Mouse (Mus musculus): ENCODE results near the gene Susd4. TPM values are rescaled to one million over a fixed set of nuclear protein-coding genes. Genes with fewer than 3 reads are reported as not detected.

Gene Susd4
- total and polyA plus RNA-seq, 3 experiments, result not detected

- Histone ChIP-seq H3K4me3 (replicated peaks in 1 of 3; ENCODE audit: low read depth in 2 of 3, low read length in 2 of 3, poor library complexity in 1 of 3) (no peak overlapping the region), H3K4me2 (ENCODE audit: insufficient read depth, low read depth, poor library complexity, severe bottlenecking) (no peak overlapping the region), H3K27ac (ENCODE audit: insufficient read depth, low read depth) (no peak overlapping the region), H3K4me1 (ENCODE audit: control insufficient read depth in 1 of 2, insufficient read depth in 2 of 2) (0 out of 4 replicates have a peak, but pooled peaks cover 0 to 3% of the 10 kb centered on the region in 2 experiments), H3K9me3 (replicated peaks; ENCODE audit: low read length) (no peaks in the 10 kb centered on the region), H3K27me3 (replicated peaks) (no peaks in the 10 kb centered on the region), H3K36me3 (replicated peaks in 1 of 2; ENCODE audit: control insufficient read depth in 1 of 2, insufficient read depth in 1 of 2, low read length in 1 of 2) (no peaks in the 10 kb centered on the region), H3K9ac (ENCODE audit: insufficient read depth, low read depth) (no peak overlapping the region), H3K79me2 (replicated peaks; ENCODE audit: control insufficient read depth, extremely low read depth, insufficient read depth, poor library complexity, severe bottlenecking) (no peaks in the 10 kb centered on the region)
- dilution Hi-C loops (cut with MboI; ENCODE audit: extremely low pct_ligation_motif_present, extremely low pct_unique_long_range_greater_than_20kb, low sequenced_read_pairs) (no loop called here), in situ Hi-C loops (cut with MboI; ENCODE audit: low pct_ligation_motif_present, low pct_unique_long_range_greater_than_20kb, low sequenced_read_pairs) (no loop called here)
- no peak for DNase-seq (ENCODE audit: extremely low read depth)
- no peak for TF ChIP-seq PAX5 (IDR thresholded peaks at IDR 0.05; ENCODE audit: low read length)
- TF ChIP-seq POLR2AphosphoS2 (IDR thresholded peaks at IDR 0.05; ENCODE audit: low read depth, low read length), result no peak
- no peak for TF ChIP-seq TBP (conservative IDR thresholded peaks at IDR 0.05; ENCODE audit: low read depth, low read length)
- TF ChIP-seq ZC3H11A (IDR thresholded peaks at IDR 0.05; ENCODE audit: low read depth, low read length), result no peak
- TF ChIP-seq JUN (IDR thresholded peaks at IDR 0.05; ENCODE audit: insufficient read depth, low read depth, low read length), result no peak
- TF ChIP-seq SIN3A (IDR thresholded peaks at IDR 0.05; ENCODE audit: low read length), result no peak
- no peak for TF ChIP-seq UBTF (IDR thresholded peaks at IDR 0.05; ENCODE audit: low read depth, low read length)
- no peak for TF ChIP-seq USF1 (IDR thresholded peaks at IDR 0.05; ENCODE audit: low read depth, low read length)
- TF ChIP-seq CTCF (conservative IDR thresholded peaks at IDR 0.05 in 1 of 2, IDR thresholded peaks at IDR 0.05 in 1 of 2; ENCODE audit: low read depth in 2 of 2, low read length in 2 of 2), result no peak
- no peak for TF ChIP-seq ELF1 (IDR thresholded peaks at IDR 0.05; ENCODE audit: low read depth, low read length)
- no peak for TF ChIP-seq CHD2 (IDR thresholded peaks at IDR 0.05; ENCODE audit: low read length)
- no peak for TF ChIP-seq ETS1 (conservative IDR thresholded peaks at IDR 0.05; ENCODE audit: low read depth, low read length)
- TF ChIP-seq MAZ (IDR thresholded peaks at IDR 0.05; ENCODE audit: low read depth, low read length), result no peak
- TF ChIP-seq BHLHE40 (IDR thresholded peaks at IDR 0.05; ENCODE audit: low read depth, low read length), result no peak
- no peak for TF ChIP-seq KAT2A (IDR thresholded peaks at IDR 0.05; ENCODE audit: insufficient replicate concordance, low read length)
- no peak for TF ChIP-seq MYC (IDR thresholded peaks at IDR 0.05; ENCODE audit: low read depth, low read length)
Observed at GRCm38 (mm10) chr1:182801590-182801989, 37.9 kb downstream of the Susd4 start.

DNA sequence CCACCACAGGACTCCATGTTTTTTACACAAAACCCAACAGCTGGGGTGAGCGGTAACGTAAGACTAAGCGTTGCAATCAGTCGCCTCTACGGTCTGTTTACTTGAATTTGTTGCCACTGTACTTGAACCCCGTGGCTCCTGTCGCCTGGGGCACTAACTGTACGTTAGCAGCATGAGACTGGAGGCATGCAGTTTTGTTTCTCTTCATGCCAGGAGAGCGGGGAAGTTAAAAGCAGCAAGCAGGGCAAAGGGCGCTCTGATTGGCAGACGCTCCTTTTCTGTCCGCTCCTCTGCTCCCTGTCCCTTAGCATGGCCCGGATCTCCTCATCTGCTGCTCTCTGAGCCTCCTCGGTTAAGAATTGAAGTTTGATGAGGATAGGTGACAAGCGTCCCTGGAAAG, 39.2 kb downstream of the Susd4 start:
- in situ Hi-C loops (cut with MboI; ENCODE audit: low pct_ligation_motif_present, low pct_unique_long_range_greater_than_20kb, low sequenced_read_pairs) (no loop called here), dilution Hi-C loops (cut with MboI; ENCODE audit: extremely low pct_ligation_motif_present, extremely low pct_unique_long_range_greater_than_20kb, low sequenced_read_pairs) (no loop called here)
- no peaks in the 10 kb centered on the region for H3K27me3 ChIP-seq (replicated peaks)
- H3K9ac ChIP-seq (ENCODE audit: insufficient read depth, low read depth), result no peak overlapping the region
- H3K79me2 ChIP-seq (replicated peaks; ENCODE audit: control insufficient read depth, extremely low read depth, insufficient read depth, poor library complexity, severe bottlenecking), result no peaks in the 10 kb centered on the region
- no peak for DNase-seq (ENCODE audit: extremely low read depth)
- H3K36me3 ChIP-seq (replicated peaks in 1 of 2; ENCODE audit: control insufficient read depth in 1 of 2, insufficient read depth in 1 of 2, low read length in 1 of 2), result no peaks in the 10 kb centered on the region
- H3K4me3 ChIP-seq (replicated peaks in 1 of 3; ENCODE audit: low read depth in 2 of 3, low read length in 2 of 3, poor library complexity in 1 of 3), result no peak overlapping the region
- 0 out of 4 replicates have a peak, but pooled peaks cover 0 to 3% of the 10 kb centered on the region in 2 experiments for H3K4me1 ChIP-seq (ENCODE audit: control insufficient read depth in 1 of 2, insufficient read depth in 2 of 2)
- no peaks in the 10 kb centered on the region for H3K9me3 ChIP-seq (replicated peaks; ENCODE audit: low read length)
- no peak overlapping the region for H3K4me2 ChIP-seq (ENCODE audit: insufficient read depth, low read depth, poor library complexity, severe bottlenecking)
- no peak overlapping the region for H3K27ac ChIP-seq (ENCODE audit: insufficient read depth, low read depth)
- no peak for TF ChIP-seq POLR2A (IDR thresholded peaks at IDR 0.05; ENCODE audit: low read depth, low read length)
- TF ChIP-seq POLR2AphosphoS2 (IDR thresholded peaks at IDR 0.05; ENCODE audit: low read depth, low read length), result no peak
- TF ChIP-seq HCFC1 (IDR thresholded peaks at IDR 0.05; ENCODE audit: low read depth, low read length), result no peak
- TF ChIP-seq SIN3A (IDR thresholded peaks at IDR 0.05; ENCODE audit: low read length), result no peak
- no peak for TF ChIP-seq RCOR1 (conservative IDR thresholded peaks at IDR 0.05; ENCODE audit: low read depth, low read length)
- TF ChIP-seq ZKSCAN1 (IDR thresholded peaks at IDR 0.05; ENCODE audit: borderline replicate concordance, low read depth, low read length), result no peak
- TF ChIP-seq MAX (IDR thresholded peaks at IDR 0.05; ENCODE audit: low read length), result no peak
- no peak for TF ChIP-seq TCF12 (IDR thresholded peaks at IDR 0.05; ENCODE audit: low read depth, low read length)
- TF ChIP-seq NELFE (IDR thresholded peaks at IDR 0.05; ENCODE audit: low read depth, low read length), result no peak
- no peak for TF ChIP-seq MAZ (IDR thresholded peaks at IDR 0.05; ENCODE audit: low read depth, low read length)
- no peak for TF ChIP-seq RAD21 (IDR thresholded peaks at IDR 0.05; ENCODE audit: low read depth, low read length)
- no peak for TF ChIP-seq JUND (conservative IDR thresholded peaks at IDR 0.05; ENCODE audit: low read depth, low read length)
- no peak for TF ChIP-seq ETS1 (conservative IDR thresholded peaks at IDR 0.05; ENCODE audit: low read depth, low read length)
- TF ChIP-seq JUN (IDR thresholded peaks at IDR 0.05; ENCODE audit: insufficient read depth, low read depth, low read length), result no peak
- no peak for TF ChIP-seq MXI1 (IDR thresholded peaks at IDR 0.05; ENCODE audit: low read depth, low read length)
- TF ChIP-seq UBTF (IDR thresholded peaks at IDR 0.05; ENCODE audit: low read depth, low read length), result no peak
- TF ChIP-seq PAX5 (IDR thresholded peaks at IDR 0.05; ENCODE audit: low read length), result no peak
- TF ChIP-seq ELF1 (IDR thresholded peaks at IDR 0.05; ENCODE audit: low read depth, low read length), result no peak
- TF ChIP-seq TBP (conservative IDR thresholded peaks at IDR 0.05; ENCODE audit: low read depth, low read length), result no peak
- no peak for TF ChIP-seq ZC3H11A (IDR thresholded peaks at IDR 0.05; ENCODE audit: low read depth, low read length)

All from CH12.LX (cell line).